Mouse (Mus musculus) gastrocnemius, adult 8-10 months (tissue): ENCODE data around the gene Mapkapk2. TPM values are rescaled to one million over a fixed set of nuclear protein-coding genes. Genes with fewer than 3 reads are reported as not detected.
"Not testable (repeated sequence)": the region's sequence is repeated elsewhere in the genome, so short reads cannot be mapped to it uniquely, and the experiment has no call there.

ENCODE experiments used
- DNase-seq, 2 experiments: peaks; one replicate each; pipeline ENCODE4 v3.0.0; 2022; ENCODE audit warnings: low spot score in 2 of 2
- total RNA-seq, 4 experiments: library from RNA; stranded (reverse); gene quantifications; 2 replicates each; pipeline ENCODE4 v1.2.4; 2022

The Mapkapk2 gene
- total RNA-seq, 4 experiments from 2014 or later = 215 to 257 (median 231) TPM

GRCm38 (mm10) chr1:131051073-131051472 is 46.6 kb downstream of the Mapkapk2 start:
- no peak for DNase-seq

GRCm38 (mm10) chr1:131050617-131051016 is 47.0 kb downstream of the Mapkapk2 start:
- DNase-seq = no peak

GRCm38 (mm10) chr1:131050011-131050410 is 47.6 kb downstream of the Mapkapk2 start:
- no peak for DNase-seq

- no peak for DNase-seq
Measured at GRCm38 (mm10) chr1:131049361-131049806, 48.2 kb downstream of the Mapkapk2 start.

DNA sequence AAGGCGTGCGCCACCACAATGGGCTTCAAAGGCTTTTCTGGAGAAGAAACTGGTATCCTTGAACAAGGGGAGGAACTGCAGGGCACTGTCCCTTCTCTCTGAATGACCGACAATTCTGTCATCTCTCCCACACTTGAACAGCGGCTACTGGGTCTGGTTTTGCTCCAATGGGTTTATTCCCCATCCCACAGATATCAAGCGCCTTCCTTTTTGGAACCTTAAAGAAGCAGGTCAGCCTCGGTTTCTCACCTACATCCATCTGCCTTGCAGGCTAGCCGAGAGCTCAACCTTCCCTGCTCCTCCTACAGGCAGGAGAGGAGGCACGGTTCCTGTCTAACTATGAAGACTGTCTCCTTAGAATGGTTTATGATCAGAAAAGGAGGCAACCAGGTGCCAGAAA is 48.7 kb downstream of the Mapkapk2 start:
- DNase-seq = no peak

DNA sequence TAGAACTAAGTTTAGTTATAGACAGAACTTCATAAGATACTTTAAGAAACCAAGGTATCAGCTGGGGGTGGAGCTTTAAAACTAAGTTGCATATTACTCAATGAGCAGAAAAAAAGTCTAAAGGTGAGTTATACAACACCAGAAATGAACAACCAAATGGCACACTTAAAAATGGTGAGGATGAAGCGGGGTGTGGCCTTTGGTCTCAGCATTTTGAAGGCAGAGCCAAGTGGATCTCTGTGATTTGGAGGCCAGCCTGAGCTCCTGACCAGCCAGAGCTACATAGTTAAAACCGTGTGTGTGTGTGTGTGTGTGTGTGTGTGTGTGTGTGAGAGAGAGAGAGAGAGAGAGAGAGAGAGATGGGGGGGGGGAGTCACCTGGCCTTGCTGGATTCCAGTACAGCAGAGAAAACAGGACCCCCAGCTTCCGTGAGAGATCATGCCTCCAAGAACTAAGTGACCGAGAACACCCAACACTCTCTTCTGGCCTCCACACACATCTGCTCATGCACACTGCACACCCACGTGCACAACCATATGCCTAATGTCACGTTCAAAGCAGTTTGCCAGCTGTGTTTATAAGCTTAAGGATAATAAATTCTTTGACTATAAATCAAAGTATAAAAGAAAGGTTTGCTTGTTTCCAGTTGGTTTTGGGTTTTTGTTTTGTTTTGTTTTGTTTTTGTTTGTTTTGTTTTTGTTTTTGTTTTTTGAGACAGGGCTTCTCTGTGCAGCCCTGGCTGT is 49.3 kb downstream of the Mapkapk2 start:
- DNase-seq = no peak

DNA sequence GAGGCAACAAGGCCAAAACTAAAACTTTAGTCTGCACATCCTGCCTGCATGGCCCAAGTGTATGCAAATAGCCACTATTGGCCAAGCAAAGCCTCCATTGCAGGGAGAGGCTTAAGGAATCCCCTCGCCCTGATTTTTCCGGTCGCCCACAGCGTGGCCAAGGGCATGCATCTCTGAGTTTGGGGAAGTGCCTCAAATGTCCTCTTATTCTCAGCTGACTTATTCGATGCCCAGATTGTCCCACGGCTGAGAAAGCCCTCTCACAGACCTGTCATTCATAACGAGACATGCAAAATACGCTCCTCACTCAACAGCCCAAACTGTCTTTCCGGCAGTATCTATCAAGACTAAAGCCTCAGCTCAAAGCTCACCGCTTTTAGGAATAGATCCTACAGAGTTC is 51.0 kb downstream of the Mapkapk2 start:
- no peak for DNase-seq

DNA sequence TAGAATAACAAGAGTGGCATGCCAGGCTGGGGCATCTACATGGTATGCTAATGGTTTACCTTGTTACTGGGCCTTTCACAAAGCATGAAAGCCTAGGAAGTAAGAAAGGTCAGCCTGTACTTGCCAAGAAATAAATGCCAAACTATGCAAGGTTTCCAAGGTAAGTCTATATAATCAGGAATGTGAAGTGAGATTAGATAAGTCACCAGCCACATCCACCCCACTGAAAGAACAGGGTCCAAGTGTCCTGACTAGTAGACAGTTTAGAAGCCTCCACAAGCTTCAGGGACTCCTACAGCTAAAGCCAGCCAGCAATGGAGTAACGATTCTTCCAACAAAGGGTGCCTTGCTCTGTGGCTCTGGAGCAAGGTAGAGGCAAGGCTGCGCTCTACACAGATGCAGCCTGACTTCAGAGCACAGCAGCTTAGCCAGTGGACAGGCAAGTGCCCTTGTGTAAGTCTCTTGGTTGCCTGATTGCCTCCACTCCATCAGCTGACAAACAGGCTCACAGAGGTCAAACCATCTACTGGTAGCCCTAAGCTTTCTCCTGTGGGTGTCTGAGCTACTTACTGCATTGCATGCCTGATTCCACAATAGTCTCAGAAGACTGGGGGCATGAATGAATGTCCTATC is 51.8 kb downstream of the Mapkapk2 start:
- no peak for DNase-seq

GRCm38 (mm10) chr1:131043636-131044035 is 54.0 kb downstream of the Mapkapk2 start:
- DNase-seq = no peak

DNA sequence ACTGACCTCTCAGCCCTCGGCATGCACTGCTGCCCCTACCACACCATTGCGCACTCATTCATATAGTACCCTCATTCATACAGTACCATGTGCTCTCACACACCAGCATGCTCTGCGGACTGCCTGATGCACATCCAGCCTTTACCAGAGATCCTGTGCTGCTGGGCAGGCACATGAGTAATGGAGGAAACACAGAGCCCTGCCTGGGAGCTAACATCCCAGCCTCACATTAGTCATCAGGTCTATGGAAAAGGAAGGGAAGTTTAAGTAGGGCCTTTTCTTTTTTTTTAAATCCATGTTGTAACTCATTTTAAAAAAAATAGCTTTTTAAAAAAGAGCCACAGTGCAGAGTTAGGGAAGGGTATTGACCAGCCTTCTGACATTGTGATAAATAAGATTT is 54.9 kb downstream of the Mapkapk2 start:
- DNase-seq = no peak

- no peak for DNase-seq
Measured at GRCm38 (mm10) chr1:131042263-131042662, 55.4 kb downstream of the Mapkapk2 start.

- no peak for DNase-seq
Measured at GRCm38 (mm10) chr1:131039479-131039878, 58.1 kb downstream of the Mapkapk2 start.

DNA sequence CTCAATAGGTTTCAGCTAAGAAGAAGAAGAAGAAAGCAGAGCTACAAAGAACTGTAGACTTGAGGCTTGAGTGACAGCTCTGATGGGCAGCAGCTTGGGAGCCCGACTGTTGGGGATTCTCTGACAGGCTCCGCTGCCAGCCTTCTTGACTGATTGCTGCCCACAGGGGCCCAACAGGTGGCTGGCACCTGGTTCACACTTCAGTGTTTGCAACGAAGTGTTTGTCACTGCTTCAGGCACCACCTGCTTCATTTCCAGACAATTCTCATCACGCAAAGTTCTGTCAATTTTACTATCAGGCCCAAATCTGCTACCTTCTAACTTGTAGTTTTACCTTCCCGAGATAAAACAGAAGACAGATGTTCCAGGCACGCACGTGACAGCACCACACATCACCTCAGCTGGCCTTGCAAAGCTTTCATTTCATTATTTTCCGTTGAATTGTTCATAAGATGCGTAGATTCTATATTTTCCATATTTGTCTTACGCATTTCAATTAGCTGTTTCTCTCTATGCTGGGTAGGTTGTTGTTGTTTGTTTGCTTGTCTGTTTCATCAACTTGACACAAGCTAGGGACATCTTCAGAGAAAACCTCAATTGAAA is 59.1 kb downstream of the Mapkapk2 start:
- no peak for DNase-seq

- DNase-seq = no peak
Measured at GRCm38 (mm10) chr1:131038001-131038400, 59.6 kb downstream of the Mapkapk2 start.

GRCm38 (mm10) chr1:131031267-131031666 is 66.4 kb downstream of the Mapkapk2 start:
- DNase-seq = no peak

DNA sequence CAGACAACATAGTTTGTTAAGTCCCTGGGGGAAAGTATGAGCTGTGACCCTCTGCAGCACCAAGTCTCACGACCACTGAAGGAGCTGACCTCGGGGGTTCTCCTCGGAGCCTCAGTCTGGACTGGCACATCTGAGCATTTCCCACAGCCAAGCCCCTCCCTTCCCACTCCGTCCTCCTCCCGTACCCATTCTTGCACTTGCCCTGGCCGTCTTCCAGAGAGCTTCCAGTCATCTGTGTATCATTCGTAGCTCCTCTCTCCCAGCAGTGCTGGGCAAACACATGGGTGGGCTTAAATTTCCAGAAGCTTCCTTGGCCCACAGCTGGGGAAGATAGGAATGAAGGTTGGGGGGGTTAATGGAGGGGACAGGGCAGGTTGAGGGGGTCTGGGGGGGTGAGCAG is 67.4 kb downstream of the Mapkapk2 start:
- DNase-seq = no peak

DNA sequence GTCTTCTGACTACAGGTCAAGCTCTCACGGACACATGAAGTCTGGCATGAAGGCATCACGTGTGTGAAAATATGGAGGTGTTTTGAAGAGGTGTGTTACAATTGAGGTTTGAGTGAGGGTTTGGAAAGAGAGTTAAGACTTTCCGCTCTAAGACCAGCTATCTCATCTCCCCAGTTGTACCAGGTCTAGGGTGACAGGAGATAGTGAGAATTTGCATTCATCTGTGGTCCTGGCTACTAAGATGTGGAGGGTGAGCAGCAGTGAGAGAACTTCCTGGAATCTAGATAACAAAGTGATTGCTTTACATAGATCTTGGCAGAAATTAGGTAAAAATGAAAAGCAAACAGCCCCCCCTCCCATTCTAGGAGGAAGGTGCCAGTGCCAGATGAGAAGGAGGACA is 68.4 kb downstream of the Mapkapk2 start:
- no peak for DNase-seq

GRCm38 (mm10) chr1:131025843-131026190 is 71.8 kb downstream of the Mapkapk2 start:
- no peak for DNase-seq

- DNase-seq = no peak
Measured at GRCm38 (mm10) chr1:131024900-131025842, 72.5 kb downstream of the Mapkapk2 start.

GRCm38 (mm10) chr1:131023250-131023858 is 74.3 kb downstream of the Mapkapk2 start:
- not testable (repeated sequence) for DNase-seq

DNA sequence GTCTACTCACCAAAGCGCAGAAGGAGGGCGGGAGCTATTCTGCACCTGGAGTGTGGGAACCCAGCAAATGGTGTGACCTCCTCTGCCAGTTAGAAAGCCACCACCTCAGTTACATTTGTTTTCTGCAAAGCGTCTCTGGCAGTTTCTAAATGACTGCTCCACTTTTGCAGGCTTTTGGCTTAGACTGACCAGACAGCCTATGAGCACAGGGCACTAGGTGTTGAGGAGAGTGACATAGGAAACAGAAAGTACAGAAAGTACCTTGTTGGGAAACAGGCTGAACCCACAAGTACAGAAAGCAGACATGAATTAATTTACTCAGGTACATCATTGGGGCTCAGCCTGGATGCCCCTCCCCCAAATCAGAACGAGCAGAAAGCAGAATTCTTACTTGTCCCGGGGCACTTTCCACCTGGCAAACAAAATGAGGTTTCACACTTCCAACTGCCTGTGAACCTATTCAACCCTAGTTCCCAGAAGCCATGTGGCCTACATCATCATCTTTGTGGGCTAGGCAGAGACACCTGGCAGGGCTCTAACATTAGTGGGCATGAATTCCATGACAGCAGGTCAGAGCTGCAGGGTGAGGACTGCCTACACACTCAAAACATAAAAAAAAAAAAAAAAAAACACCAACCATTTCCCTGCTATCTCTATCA is 74.9 kb downstream of the Mapkapk2 start:
- DNase-seq = no peak
